Mouse (Mus musculus) embryo, embryonic 9.5 days (tissue): ENCODE data around the gene Gas6.
A peak's percentile ranks its signal among the peaks of the same experiment; 100 is the strongest.

ENCODE experiments used
- DNase-seq: peaks from one replicate; pipeline ENCODE4 v3.0.0-alpha.2; 2017; ENCODE audit errors: extremely low spot score

The Gas6 gene

DNA sequence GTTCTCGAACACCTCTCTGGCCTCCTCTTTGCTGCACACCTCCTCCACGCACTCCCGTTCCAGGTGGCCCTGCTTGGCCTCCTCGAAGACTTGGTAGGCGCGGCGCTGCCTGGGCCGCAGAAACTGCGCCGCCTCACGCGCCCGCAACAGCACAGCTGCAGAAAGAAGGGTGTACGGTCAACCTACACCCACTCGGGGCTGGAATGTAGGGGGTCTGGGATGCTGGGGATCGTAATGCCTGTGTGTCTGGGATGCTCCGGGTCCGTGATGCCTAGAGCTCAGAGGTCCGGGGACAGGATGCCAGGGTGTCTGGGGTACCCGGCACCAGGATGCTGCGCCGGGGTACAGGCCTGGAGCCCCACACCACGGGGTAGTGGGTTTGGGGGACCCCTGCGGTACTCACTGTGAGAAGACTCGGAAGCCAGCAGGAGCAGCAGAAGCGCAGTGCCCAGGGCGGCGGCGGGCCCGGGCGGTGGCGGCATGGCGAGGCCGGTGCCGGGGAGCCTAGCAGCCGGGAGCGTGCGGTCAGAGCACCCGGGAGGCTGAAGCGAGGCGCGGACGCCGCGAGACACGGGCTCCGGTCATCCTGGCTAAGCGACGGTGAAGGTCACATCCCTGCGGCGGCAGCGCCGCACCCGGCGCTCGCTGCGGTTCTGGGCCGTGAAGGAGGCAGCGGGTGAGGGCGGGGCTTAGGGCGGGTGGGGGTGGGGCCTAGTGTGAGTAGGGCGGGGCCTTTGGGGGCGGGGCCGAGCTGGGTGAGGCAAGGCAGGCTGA, at the start of gene Gas6:
Gas6 (minus strand) TSS at position 633 of the 774 bp plus-strand sequence.
- DNase-seq, result peak; percentile 74

DNA sequence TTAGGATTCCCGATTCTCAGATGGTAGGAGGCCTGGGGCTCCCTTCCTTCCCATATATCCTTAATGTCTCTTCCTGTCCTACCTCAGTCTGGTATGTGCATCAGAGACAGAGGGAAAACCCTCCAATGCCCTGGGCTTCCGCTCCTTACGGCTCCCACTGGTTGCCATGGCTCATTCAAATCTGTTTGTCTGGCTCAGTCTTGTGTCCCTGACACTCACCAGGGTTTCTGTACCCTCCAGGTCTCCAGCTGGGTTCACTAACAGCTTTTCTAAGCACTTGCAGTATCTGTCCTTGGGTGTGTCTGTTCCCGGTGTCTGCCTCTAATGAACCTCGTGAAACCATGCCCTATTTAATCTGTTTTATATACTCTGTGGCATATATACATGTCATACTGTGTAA, 47.2 kb upstream of the Gas6 start:
- DNase-seq, result no peak

- no peak for DNase-seq
Measured at GRCm38 (mm10) chr8:13540122-13540521, 45.8 kb upstream of the Gas6 start.

DNA sequence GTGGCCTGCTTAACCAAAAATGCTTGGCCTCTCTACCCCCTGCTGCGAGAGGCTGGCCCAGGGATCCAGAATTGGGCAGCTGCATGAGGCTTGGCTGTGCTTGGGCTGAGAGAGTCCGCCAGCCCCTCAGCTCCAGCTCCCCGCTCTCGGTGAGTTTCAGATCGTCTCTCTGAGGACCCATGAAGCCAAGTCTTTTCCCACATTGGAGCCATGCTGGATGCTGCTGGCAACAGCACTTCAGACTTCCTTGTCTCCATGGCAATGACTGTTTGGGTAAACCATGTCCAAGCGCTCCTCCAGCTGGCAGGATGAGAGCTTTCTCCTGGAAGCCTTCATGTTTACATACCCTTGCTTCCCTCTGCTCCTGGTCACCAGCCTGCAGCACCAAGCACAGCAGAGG, 44.5 kb upstream of the Gas6 start:
- DNase-seq, result no peak

DNA sequence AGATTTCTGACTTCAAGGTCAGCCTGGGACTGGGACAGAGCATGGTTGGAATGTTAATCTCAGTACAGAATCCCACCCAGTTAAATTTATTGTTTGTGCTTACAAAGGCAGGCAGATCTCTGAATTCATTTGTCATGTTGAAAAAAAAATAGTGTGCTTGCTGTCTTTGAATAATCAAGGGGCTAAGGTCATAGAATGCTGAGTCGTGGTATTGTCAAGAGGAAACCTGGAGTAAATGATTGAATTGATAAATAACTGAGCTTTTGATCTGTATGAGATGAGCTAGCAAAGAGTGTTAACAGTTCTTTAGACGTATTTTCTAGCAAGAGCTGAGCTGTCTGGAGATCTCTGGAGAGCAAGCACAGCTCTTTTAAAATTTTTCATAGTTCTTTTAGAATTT, 42.8 kb upstream of the Gas6 start:
- DNase-seq, result no peak

- no peak for DNase-seq
Measured at GRCm38 (mm10) chr8:13533123-13533522, 38.8 kb upstream of the Gas6 start.

GRCm38 (mm10) chr8:13531602-13532171, 37.4 kb upstream of the Gas6 start:
- no peak for DNase-seq

- no peak for DNase-seq
Measured at GRCm38 (mm10) chr8:13530941-13531340, 36.7 kb upstream of the Gas6 start.

DNA sequence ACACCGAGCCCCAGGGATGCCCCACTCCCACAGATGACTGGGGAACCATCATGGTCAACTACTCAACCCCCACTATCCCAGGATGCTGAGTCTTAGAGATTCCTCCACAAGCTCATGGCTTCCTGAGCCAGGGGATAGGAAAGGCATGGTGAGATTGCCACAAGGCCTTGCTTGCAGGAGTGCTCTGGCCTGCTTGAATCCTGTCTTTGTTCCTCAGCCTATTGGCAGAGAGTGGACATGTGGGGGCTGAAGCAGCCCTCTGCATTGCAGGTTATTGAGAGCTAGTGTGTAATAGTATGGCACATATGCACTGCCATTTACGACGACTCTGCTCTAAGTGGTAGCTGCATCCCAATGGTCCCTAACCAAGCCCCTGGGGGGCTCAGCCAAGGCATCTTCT, 36.1 kb upstream of the Gas6 start:
- DNase-seq, result no peak

DNA sequence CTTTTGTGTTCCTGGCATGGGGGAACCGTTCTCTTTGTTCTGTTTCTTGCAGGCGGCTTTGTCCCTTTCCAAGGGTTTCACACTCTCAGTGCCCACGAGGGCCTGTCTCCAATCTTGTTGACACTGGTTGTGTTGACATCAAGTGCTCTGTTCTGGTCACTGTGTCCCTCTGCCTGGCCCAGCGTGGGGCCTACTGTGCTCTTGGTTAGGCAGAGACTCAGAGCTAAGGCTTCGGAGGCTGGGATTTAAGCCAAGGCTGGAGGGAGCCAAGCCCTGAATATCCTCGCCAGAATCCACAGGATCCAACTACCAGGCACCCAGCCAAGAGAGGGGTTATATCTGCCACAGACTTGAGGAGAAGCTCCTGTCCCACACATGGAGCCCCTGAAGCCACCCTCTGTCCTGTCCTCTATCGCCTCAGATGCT, 35.6 kb upstream of the Gas6 start:
- DNase-seq, result no peak

- DNase-seq, result no peak
Measured at GRCm38 (mm10) chr8:13529011-13529840, 34.9 kb upstream of the Gas6 start.

DNA sequence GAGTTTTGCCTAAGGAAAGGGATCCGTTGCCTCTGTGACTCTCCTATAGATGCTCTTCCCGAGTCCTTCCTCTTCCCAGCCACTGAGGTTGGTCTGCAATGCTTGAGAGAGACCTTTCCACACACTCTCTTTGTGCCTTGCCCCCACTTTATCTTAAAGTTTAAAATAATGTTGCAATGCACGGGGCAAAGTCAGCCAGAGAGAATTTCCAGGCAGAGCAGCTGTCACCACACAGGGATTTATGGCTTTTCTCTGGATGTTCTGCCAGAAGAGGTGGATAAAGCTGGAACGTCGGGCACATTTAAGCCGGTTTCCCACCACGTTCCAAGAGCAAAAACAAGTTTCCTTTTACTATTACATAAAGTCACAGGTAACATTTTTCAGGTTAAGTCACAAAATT, 27.1 kb upstream of the Gas6 start:
- no peak for DNase-seq

- no peak for DNase-seq
Measured at GRCm38 (mm10) chr8:13520349-13520748, 26.1 kb upstream of the Gas6 start.

DNA sequence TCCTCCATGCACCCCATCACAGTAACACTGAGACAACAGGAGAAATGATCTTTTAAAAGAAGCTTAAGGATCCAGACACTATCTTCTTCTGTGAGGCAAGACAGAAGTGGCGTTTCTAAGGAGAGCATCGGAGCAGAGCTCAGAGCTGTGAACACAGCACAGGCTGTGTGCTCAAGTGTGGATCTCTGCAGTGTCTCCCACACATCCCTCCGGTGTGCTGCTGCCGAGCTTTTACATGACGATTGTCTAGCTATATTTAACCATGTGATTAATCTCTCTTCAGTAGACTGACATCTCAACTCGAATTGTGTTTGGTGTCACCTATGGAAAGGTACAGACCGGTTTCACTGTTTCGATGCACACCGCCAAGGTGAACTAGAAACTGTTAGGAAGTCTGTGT, 25.2 kb upstream of the Gas6 start:
- no peak for DNase-seq

- no peak for DNase-seq
Measured at GRCm38 (mm10) chr8:13517284-13517781, 23.0 kb upstream of the Gas6 start.

DNA sequence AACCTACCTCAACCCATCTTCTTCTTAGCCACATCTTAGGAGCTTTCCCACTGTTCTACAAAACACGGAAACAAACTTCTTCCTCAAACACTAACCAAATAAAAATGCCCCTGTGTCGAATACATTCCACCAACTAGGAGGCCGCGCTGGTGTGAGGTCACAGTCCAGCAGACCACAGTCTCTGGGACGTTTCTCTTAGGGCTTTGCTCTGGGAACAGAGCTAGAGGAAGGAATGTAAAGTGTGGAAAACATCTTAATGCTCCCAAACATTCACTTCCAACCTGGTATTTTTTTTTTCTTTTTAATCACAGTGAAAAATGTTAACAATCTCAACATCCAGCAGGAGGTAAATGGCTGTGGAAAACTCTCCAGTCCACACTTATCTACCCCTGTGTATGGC, 22.4 kb upstream of the Gas6 start:
- DNase-seq, result no peak

GRCm38 (mm10) chr8:13516011-13516442, 21.7 kb upstream of the Gas6 start:
- DNase-seq, result no peak

GRCm38 (mm10) chr8:13513556-13514370, 19.5 kb upstream of the Gas6 start:
- DNase-seq, result no peak

GRCm38 (mm10) chr8:13512677-13513076, 18.4 kb upstream of the Gas6 start:
- no peak for DNase-seq

GRCm38 (mm10) chr8:13512016-13512415, 17.7 kb upstream of the Gas6 start:
- DNase-seq, result no peak

DNA sequence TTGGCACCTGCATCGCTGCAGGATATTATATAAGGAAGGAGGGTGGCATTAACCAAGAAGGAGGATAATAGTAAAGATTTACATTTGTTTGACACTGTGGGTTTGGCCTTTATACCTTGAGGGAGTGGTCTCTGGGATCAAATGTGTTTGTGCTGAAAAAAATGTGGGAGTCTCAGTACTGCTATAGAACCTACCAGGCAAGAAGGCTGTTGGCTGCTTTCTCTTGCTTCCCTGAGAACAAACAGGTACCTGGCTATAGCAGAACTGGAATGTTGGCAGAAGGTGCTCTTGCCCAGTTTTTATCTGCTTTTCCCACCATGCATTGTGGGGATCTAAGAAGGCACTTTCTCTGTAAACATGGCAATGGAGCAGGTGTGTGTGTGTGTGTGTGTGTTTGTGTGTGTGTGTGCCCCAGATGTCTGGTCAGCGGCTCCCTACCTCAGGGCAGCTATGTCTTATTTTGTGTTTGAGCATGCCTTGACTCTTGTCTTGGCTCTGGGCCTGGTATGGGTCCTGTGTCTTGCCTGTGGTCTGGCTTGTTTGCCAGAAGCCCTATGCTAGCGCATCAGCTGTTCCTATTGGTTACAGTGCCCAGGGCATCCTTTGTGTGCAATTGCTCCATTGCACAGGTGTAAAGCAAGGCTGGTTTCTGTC, 13.1 kb upstream of the Gas6 start:
- no peak for DNase-seq
